In the genomic region with DNA sequence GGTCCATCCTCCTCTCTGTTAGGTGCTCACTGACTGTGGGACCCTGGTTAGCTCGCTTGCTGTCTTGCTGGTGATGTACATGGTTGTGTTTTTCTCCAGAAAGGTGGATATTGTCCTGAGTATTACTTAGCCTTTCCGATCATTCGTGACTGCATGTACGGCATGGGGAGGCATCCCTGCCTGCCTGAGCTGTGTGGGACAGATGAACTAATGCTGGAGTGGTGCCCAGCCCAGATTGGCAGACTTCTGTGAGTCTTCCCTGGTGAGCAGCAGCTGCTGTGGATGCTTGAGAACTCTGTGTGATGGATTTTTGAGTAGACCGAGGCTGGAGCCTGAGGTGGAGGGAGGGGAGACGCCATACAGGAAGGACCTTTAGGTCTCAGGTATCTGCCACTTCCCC, we compare ENCODE assay signal across 12 mouse cellular contexts. TPM values are rescaled to one million over a fixed set of nuclear protein-coding genes. Genes with fewer than 3 reads are reported as not detected.
A peak's percentile ranks its signal among the peaks of the same experiment; 100 is the strongest.
DNase-seq lines count a peak whose midpoint lies in the region; ATAC-seq lines count a peak whose summit lies in the region.
"Had no signal": no experiment of that assay in that cellular context is flagged by ENCODE, and none has a peak within 500 bp of the region (broad histone marks: within the 10 kb centered on the region; RNA-seq: fewer than 3 reads in every experiment).

No protein-coding gene starts in this region.

- DNase-seq in left cerebral cortex, postnatal 4 days, result peak; percentile 82
- DNase-seq in left cerebral cortex, adult 11 months (ENCODE audit: low spot score), result no peak
- peak; percentile 85 to 88 for DNase-seq in cerebellum, adult 18-20 months
- DNase-seq in cerebellum, postnatal 14 days, result peak; percentile 80
- DNase-seq in layer of hippocampus, postnatal 10 days (ENCODE audit: low spot score in 2 of 2), result peak; percentile 67 to 68
- no peak for DNase-seq in kidney, postnatal 14 days
- DNase-seq in urinary bladder, postnatal 4 days (ENCODE audit: low spot score in 2 of 2), result no peak
- DNase-seq: gastrocnemius, adult 2 months; thymus, postnatal 25 days had no signal

- ATAC-seq in megakaryocyte-erythroid progenitor cell, adult 5-6 weeks (replicated peaks; ENCODE audit: low FRiP score, low TSS enrichment, poor library complexity, severe bottlenecking), result no peak
- ATAC-seq: liver, embryonic 12.5 days; Patski had no signal

- intact Hi-C loops in left cerebral cortex, postnatal 4 days (cut with DNase I), result no loop called here

RNA-seq across cellular contexts. Expression of gene Tesc, which starts 17.4 kb away (rescaled TPM):
- total RNA-seq in left cerebral cortex, postnatal 4 days (2021), result 1 to 10 TPM; 3.7 to 5.4 TPM
- 10 to 100 TPM; 41.3 to 42.2 TPM for total RNA-seq in layer of hippocampus, postnatal 10 days (2021)
- not detected in 2 replicates for total RNA-seq in megakaryocyte-erythroid progenitor cell, adult 5-6 weeks (2014; fragmentation: Nextera tagmentation)
- not detected in 2 replicates for total RNA-seq in megakaryocyte-erythroid progenitor cell, adult 5-6 weeks (2017)

Comparison
In these comparisons a context has a peak if more than half of its experiments do, and no peak if none do; other contexts are left out.
1. DNase-seq: peak in left cerebral cortex, postnatal 4 days (single experiment), cerebellum, adult 18-20 months (2 of 2), cerebellum, postnatal 14 days (2 of 2) and layer of hippocampus, postnatal 10 days (2 of 2); none in left cerebral cortex, adult 11 months (single experiment), kidney, postnatal 14 days (single experiment) and urinary bladder, postnatal 4 days (0 of 2).
2. RNA of gene Tesc, which starts 17.4 kb away (total RNA-seq): 41.3 to 42.2 TPM in layer of hippocampus, postnatal 10 days; 3.7 to 5.4 TPM in left cerebral cortex, postnatal 4 days and not detected in megakaryocyte-erythroid progenitor cell, adult 5-6 weeks; every median in the first group is over 4 times any median in the second.